Comparison of ENCODE assay signal across 8 mouse cellular contexts in genomic region chr3:87616957-87617810, GRCm38 (mm10). TPM values are rescaled to one million over a fixed set of nuclear protein-coding genes. Genes with fewer than 3 reads are reported as not detected.
DNase-seq lines count a peak whose midpoint lies in the region; ATAC-seq and TF ChIP-seq lines count a peak whose summit lies in the region.

TSS of gene Arhgef11 (plus strand) at chr3:87617559.

- H3K36me3 ChIP-seq in heart, embryonic 10.5 days, result no peaks in the 10 kb centered on the region
- H3K36me3 ChIP-seq in kidney, embryonic 15.5 days, result no peaks in the 10 kb centered on the region
- no peaks in the 10 kb centered on the region for H3K36me3 ChIP-seq in liver, adult 2 months (ENCODE audit: control insufficient read depth, insufficient read depth, low read length)
- H3K36me3 ChIP-seq in myocyte (ENCODE audit: control insufficient read depth, insufficient read depth), result no peaks in the 10 kb centered on the region

- H3K79me2 ChIP-seq in liver, adult 2 months (ENCODE audit: control insufficient read depth, insufficient read depth, low read length), result peaks cover 22% of the 10 kb centered on the region; the same call in 1 of the 2 replicates
- peaks cover 29% of the 10 kb centered on the region for H3K79me2 ChIP-seq in myocyte (ENCODE audit: control insufficient read depth, insufficient read depth)

- peak; percentile 93 for ATAC-seq in kidney, embryonic 15.5 days (replicated peaks; ENCODE audit: low FRiP score)

- peak within 1 kb of the TSS; percentile 79 for H3K27ac ChIP-seq in bone marrow macrophage, adult 2 months (ENCODE audit: insufficient read depth, low read depth, low read length)
- peak within 1 kb of the TSS; percentile 70 for H3K27ac ChIP-seq in embryonic fibroblast, embryonic 13.5 days (ENCODE audit: insufficient read depth, low read length)
- peak within 1 kb of the TSS; percentile 92 for H3K27ac ChIP-seq in heart, embryonic 10.5 days
- H3K27ac ChIP-seq in kidney, embryonic 15.5 days, result peak within 1 kb of the TSS; percentile 95
- peak within 1 kb of the TSS; percentile 64 for H3K27ac ChIP-seq in liver, adult 2 months (replicated peaks; ENCODE audit: insufficient read depth, low read depth, low read length)

- H3K9me3 ChIP-seq in heart, embryonic 10.5 days, result no peaks in the 10 kb centered on the region
- H3K9me3 ChIP-seq in kidney, embryonic 15.5 days (replicated peaks), result no peaks in the 10 kb centered on the region

- peak within 1 kb of the TSS; percentile 97 for H3K4me3 ChIP-seq in bone marrow macrophage, adult 2 months (ENCODE audit: insufficient read depth, low read length)
- peak within 1 kb of the TSS; percentile 76 for H3K4me3 ChIP-seq in embryonic fibroblast, embryonic 13.5 days (ENCODE audit: insufficient read depth, low read length)
- H3K4me3 ChIP-seq in heart, embryonic 10.5 days, result peak within 1 kb of the TSS; percentile 75
- peak within 1 kb of the TSS; percentile 80 for H3K4me3 ChIP-seq in kidney, embryonic 15.5 days (replicated peaks)
- H3K4me3 ChIP-seq in liver, adult 2 months (ENCODE audit: insufficient read depth, low read depth, low read length), result peak within 1 kb of the TSS; percentile 84
- peak within 1 kb of the TSS; percentile 56 for H3K4me3 ChIP-seq in myocyte

- peak; percentile 62 to 74 for DNase-seq in B cell, adult 2 months
- peak; percentile 90 for DNase-seq in heart, embryonic 10.5 days (ENCODE audit: low spot score)
- peak; percentile 74 for DNase-seq in liver, adult 2 months (ENCODE audit: extremely low read depth, low read depth, low spot score)
- peak; percentile 63 to 84 for DNase-seq in spleen, postnatal 4 days (ENCODE audit: low spot score in 2 of 2)

- peak within 1 kb of the TSS; percentile 82 for H3K9ac ChIP-seq in kidney, embryonic 15.5 days
- peak within 1 kb of the TSS; percentile 95 for H3K9ac ChIP-seq in liver, adult 2 months (ENCODE audit: low read depth, low read length)

- peak within 1 kb of the TSS; percentile 84 for H3K4me2 ChIP-seq in kidney, embryonic 15.5 days
- H3K4me2 ChIP-seq in myocyte (ENCODE audit: low read depth), result peak within 1 kb of the TSS; percentile 97

- TF ChIP-seq POLR2A in bone marrow macrophage, adult 2 months (IDR thresholded peaks at IDR 0.05; ENCODE audit: borderline replicate concordance, low read depth, low read length), result peak; percentile 47; the same call in 1 of the 2 replicates
- TF ChIP-seq POLR2A in embryonic fibroblast, embryonic 13.5 days (IDR thresholded peaks at IDR 0.05; ENCODE audit: low read depth, low read length), result peak; percentile 89
- peak; percentile 70 for TF ChIP-seq POLR2A in liver, adult 2 months (IDR thresholded peaks at IDR 0.05; ENCODE audit: extremely low read depth, insufficient read depth, low read length)
- TF ChIP-seq POLR2A in myocyte (IDR thresholded peaks at IDR 0.05; ENCODE audit: insufficient read length, low read depth), result peak; percentile 66

- WGBS in heart, embryonic 10.5 days, result 1% methylated on average over 99 of the region's 101 CpGs
- 1% methylated on average over 75 of the region's 101 CpGs for WGBS in kidney, embryonic 15.5 days
- 4% methylated on average over 80 of the region's 101 CpGs for WGBS in liver, adult 2 months

- H3ac ChIP-seq in myocyte (ENCODE audit: control insufficient read depth, insufficient read length), result peak within 1 kb of the TSS; percentile 95

- TF ChIP-seq CTCF in bone marrow macrophage, adult 2 months (IDR thresholded peaks at IDR 0.05; ENCODE audit: low read depth, low read length), result no peak
- no peak for TF ChIP-seq CTCF in embryonic fibroblast, embryonic 13.5 days (IDR thresholded peaks at IDR 0.05; ENCODE audit: borderline replicate concordance, insufficient read depth, low read length)
- no peak for TF ChIP-seq CTCF in liver, adult 2 months (IDR thresholded peaks at IDR 0.05; ENCODE audit: low read depth, low read length)

- no peaks in the 10 kb centered on the region for H3K27me3 ChIP-seq in heart, embryonic 10.5 days (ENCODE audit: insufficient read depth, poor library complexity, severe bottlenecking)
- no peaks in the 10 kb centered on the region for H3K27me3 ChIP-seq in kidney, embryonic 15.5 days
- H3K27me3 ChIP-seq in liver, adult 2 months (ENCODE audit: control insufficient read depth, insufficient read depth, low read length), result no peaks in the 10 kb centered on the region
- H3K27me3 ChIP-seq in myocyte (ENCODE audit: control insufficient read depth, insufficient read depth, insufficient read length), result no peaks in the 10 kb centered on the region

- H3K4me1 ChIP-seq in bone marrow macrophage, adult 2 months (ENCODE audit: control insufficient read depth, insufficient read depth, low read length), result peaks cover 29% of the 10 kb centered on the region
- peaks cover 11% of the 10 kb centered on the region for H3K4me1 ChIP-seq in embryonic fibroblast, embryonic 13.5 days (ENCODE audit: control insufficient read depth, insufficient read depth, low read length)
- peaks cover 32% of the 10 kb centered on the region for H3K4me1 ChIP-seq in heart, embryonic 10.5 days
- peaks cover 44% of the 10 kb centered on the region for H3K4me1 ChIP-seq in kidney, embryonic 15.5 days
- peaks cover 23% of the 10 kb centered on the region for H3K4me1 ChIP-seq in liver, adult 2 months (ENCODE audit: control insufficient read depth, insufficient read depth, low read length)

TF ChIP-seq in myocyte, 11 proteins besides CTCF, POLR2A, EP300 and RAD21:
- TF ChIP-seq REST (IDR thresholded peaks at IDR 0.05; ENCODE audit: insufficient read depth, insufficient read length) (no peak), POLR2AphosphoS2 (IDR thresholded peaks at IDR 0.05; ENCODE audit: insufficient read length, low read depth) (peak; percentile 82)
TF ChIP-seq in myocyte: peak in this region for 1.

RNA-seq across cellular contexts. Expression of gene Arhgef11, which starts in this region (rescaled TPM):
- polyA plus RNA-seq in bone marrow macrophage, adult 2 months (2012; ENCODE audit: insufficient read depth, insufficient read length, missing spikeins), result 21.8 and 25.5 TPM in 2 replicates
- polyA plus RNA-seq in embryonic fibroblast, embryonic 13.5 days (2011; ENCODE audit: insufficient read length, low read depth, missing spikeins), result 25.8 and 27.0 TPM in 2 replicates
- 11.5 and 11.7 TPM in 2 replicates for polyA plus RNA-seq in heart, embryonic 10.5 days (2016; fragmentation: Nextera tagmentation; extraction: Ambion mirVana)
- 17.4 and 17.8 TPM in 2 replicates for polyA plus RNA-seq in kidney, embryonic 15.5 days (2015; fragmentation: Nextera tagmentation; extraction: Ambion mirVana)
- total RNA-seq in liver, adult 2 months (2014; rRNA removed), result 12.6 and 16.2 TPM in 2 replicates
- 15.5 and 16.4 TPM in 2 replicates for polyA plus RNA-seq in liver, adult 2 months (2012; rRNA removed)
- 6.1 TPM for polyA plus RNA-seq in myocyte (2012; fragmentation: generic; extraction: Trizol)

Comparison
In these comparisons a context has a peak if more than half of its experiments do, and no peak if none do; other contexts are left out.
1. Peak in every context shown above with its lines: DNase-seq, ATAC-seq, H3K4me3 ChIP-seq and H3K27ac ChIP-seq.